Mouse (Mus musculus): ENCODE data around the gene Tbl2.

GRCm38 (mm10) chr5:135126121-135126520 lies 23.3 kb upstream of the Tbl2 start:
- TF ChIP-seq CTCF (IDR thresholded peaks at IDR 0.05; ENCODE audit: borderline replicate concordance, insufficient read depth, low read depth, low read length) (no peak), POLR2A (IDR thresholded peaks at IDR 0.05; ENCODE audit: borderline replicate concordance, insufficient read depth, low read length) (no peak)
